8 mouse cellular contexts compared by ENCODE assay signal in genomic region chr14:49733950-49734349, GRCm38 (mm10). TPM values are rescaled to one million over a fixed set of nuclear protein-coding genes. Genes with fewer than 3 reads are reported as not detected.
DNase-seq lines count a peak whose midpoint lies in the region; ATAC-seq and TF ChIP-seq lines count a peak whose summit lies in the region.

No protein-coding gene starts in this region.

- H3K27ac ChIP-seq in layer of hippocampus, adult 2 months, result no peak overlapping the region
- no peak overlapping the region for H3K27ac ChIP-seq in hindbrain, postnatal 0 days

- DNase-seq in cerebellum, postnatal 4 days (ENCODE audit: low spot score in 2 of 2), result no peak
- no peak for DNase-seq in layer of hippocampus, adult 2 months (ENCODE audit: low spot score in 2 of 2)
- DNase-seq in layer of hippocampus, postnatal 36 days, result no peak
- DNase-seq in brain, embryonic 18.5 days (ENCODE audit: low read depth, low spot score), result peak; percentile 28
- DNase-seq in hindbrain, postnatal 0 days (ENCODE audit: low spot score), result peak; percentile 78
- no peak for DNase-seq in right cerebral cortex, postnatal 25 days

- ATAC-seq in cerebellum, adult (ENCODE audit: insufficient number of reproducible peaks, low FRiP score, low TSS enrichment), result 0 out of 2 replicates have a peak, but pooled peaks have one; percentile 34
- peak; percentile 76 for ATAC-seq in hindbrain, postnatal 0 days
- no peak for ATAC-seq in megakaryocyte, adult 5-6 weeks (ENCODE audit: poor library complexity, severe bottlenecking)

- TF ChIP-seq CTCF in layer of hippocampus, adult 2 months (conservative IDR thresholded peaks at IDR 0.05), result peak; percentile 87
- peak; percentile 73 for TF ChIP-seq CTCF in hindbrain, postnatal 0 days (IDR thresholded peaks at IDR 0.05; ENCODE audit: low read depth)

- H3K4me2 ChIP-seq in hindbrain, postnatal 0 days (ENCODE audit: low read depth, low read length), result no peak overlapping the region

- no peaks in the 10 kb centered on the region for H3K4me1 ChIP-seq in hindbrain, postnatal 0 days (ENCODE audit: insufficient read depth, low read length)

- no peaks in the 10 kb centered on the region for H3K36me3 ChIP-seq in hindbrain, postnatal 0 days (ENCODE audit: insufficient read depth, low read length)

- H3K9me3 ChIP-seq in hindbrain, postnatal 0 days (ENCODE audit: low read length), result no peaks in the 10 kb centered on the region

- no peak overlapping the region for H3K9ac ChIP-seq in hindbrain, postnatal 0 days (replicated peaks; ENCODE audit: low read length)

- no peaks in the 10 kb centered on the region for H3K27me3 ChIP-seq in hindbrain, postnatal 0 days (ENCODE audit: insufficient read depth, low read length)

- no peak overlapping the region for H3K4me3 ChIP-seq in layer of hippocampus, adult 2 months
- H3K4me3 ChIP-seq in hindbrain, postnatal 0 days (ENCODE audit: low read length), result no peak overlapping the region

RNA-seq across cellular contexts. Expression of gene Armh4, which starts 49.2 kb away (rescaled TPM):
- 10 to 100 TPM; 26.3 to 29.0 TPM for total RNA-seq in layer of hippocampus, adult 2 months (2021)
- total RNA-seq in layer of hippocampus, postnatal 36 days (2021), result 10 to 100 TPM; 27.2 to 30.7 TPM
- total RNA-seq in hindbrain, postnatal 0 days (2014; rRNA removed), result 27.5 and 30.2 TPM in 2 replicates
- 21.7 and 21.9 TPM in 2 replicates for polyA plus RNA-seq in hindbrain, postnatal 0 days (2015; fragmentation: Nextera tagmentation; extraction: Ambion mirVana)
- not detected in 2 replicates for total RNA-seq in megakaryocyte, adult 5-6 weeks (2015)
- total RNA-seq in megakaryocyte, adult 5-6 weeks (2017), result not detected in 2 replicates

Comparison
In these comparisons a context has a peak if more than half of its experiments do, and no peak if none do; other contexts are left out.
1. DNase-seq: peak in brain, embryonic 18.5 days (single experiment) and hindbrain, postnatal 0 days (single experiment); none in cerebellum, postnatal 4 days (0 of 2), layer of hippocampus, adult 2 months (0 of 2), layer of hippocampus, postnatal 36 days (0 of 2) and right cerebral cortex, postnatal 25 days (single experiment).
2. RNA of gene Armh4, which starts 49.2 kb away (total RNA-seq): 27.2 to 30.7 TPM in layer of hippocampus, postnatal 36 days, 26.3 to 29.0 TPM in layer of hippocampus, adult 2 months and 27.5 to 30.2 TPM in hindbrain, postnatal 0 days; not detected in megakaryocyte, adult 5-6 weeks; every median in the first group is over 10 times any median in the second.